Mouse (Mus musculus): Measurements from ENCODE around the gene Hcrt.

Hcrt gene

GRCm38 (mm10) chr11:100711783-100712615 is 50.7 kb downstream of the Hcrt start, which contains the start of gene Kat2a:
Gene Kat2a (minus strand): TSS chr11:100712465.
- DNase-seq (ENCODE audit: low spot score): peak; percentile 85

Data from urinary bladder, postnatal 25 days (tissue).